Mouse (Mus musculus) cerebellum, adult 2 months (tissue): ENCODE data around the gene Fbxo44. TPM values are rescaled to one million over a fixed set of nuclear protein-coding genes. Genes with fewer than 3 reads are reported as not detected.

Source experiments
- DNase-seq, 2 experiments: peaks; one replicate each; pipeline ENCODE4 v3.0.0; 2021
- H3K27ac ChIP-seq: fragments of 200-500 bp; 2 replicates; pipeline ENCODE4 v1.5.1; 2012; ENCODE audit warnings: low read length, control low read depth, inconsistent platforms; ENCODE audit not compliant: insufficient read depth
- H3K27me3 ChIP-seq: fragments of 200-500 bp; 2 replicates; pipeline ENCODE4 v1.6.1; 2012; ENCODE audit warnings: inconsistent platforms, mild to moderate bottlenecking, low read length, moderate library complexity; ENCODE audit not compliant: control insufficient read depth, insufficient read depth
- H3K4me1 ChIP-seq: fragments of 200-500 bp; 2 replicates; pipeline ENCODE4 v1.6.1; 2011; ENCODE audit warnings: low read length; ENCODE audit not compliant: control insufficient read depth, insufficient read depth
- H3K4me3 ChIP-seq: fragments of 200-500 bp; replicated peaks from 2 replicates; pipeline ENCODE3; 2011; ENCODE audit warnings: mild to moderate bottlenecking, low read depth, low read length, control low read depth; ENCODE audit not compliant: insufficient read depth
- CTCF ChIP-seq: fragments of 200-500 bp; IDR thresholded peaks from 2 replicates; pipeline ENCODE4 v1.5.1; 2011; ENCODE audit warnings: low read depth, mild to moderate bottlenecking, control low read depth, low read length, moderate library complexity, borderline replicate concordance; ENCODE audit not compliant: insufficient read depth
- POLR2A ChIP-seq: fragments of 200-500 bp; IDR thresholded peaks from 2 replicates; pipeline ENCODE4 v1.6.1; 2011; ENCODE audit warnings: low read length, control low read depth, borderline replicate concordance; ENCODE audit not compliant: insufficient read depth
- WGBS: fragments of 180-500 bp; shearing (Covaris S2); methylation state at CpG from one replicate; pipeline ENCODE4 v1.1.7; 2018; 5-methylcytosine and 5-hydroxymethylcytosine counted together
- polyA plus RNA-seq: library from polyadenylated mRNA; depleted of rRNA; stranded (reverse); fragments of >200 nt; gene quantifications from 2 replicates; pipeline ENCODE4 v1.2.3, GENCODE M21; 2012

Fbxo44 gene
- polyA plus RNA-seq, 1 experiment = 240 TPM

GRCm38 (mm10) chr4:148171261-148171660, 11.0 kb upstream of the Fbxo44 start:
- no peak for TF ChIP-seq CTCF
- no peak for TF ChIP-seq POLR2A
- WGBS = 86% methylated on average over 3 of the region's 3 CpGs

GRCm38 (mm10) chr4:148170842-148171241, 10.6 kb upstream of the Fbxo44 start:
- no peaks in the 10 kb centered on the region for H3K4me1 ChIP-seq
- H3K27ac ChIP-seq = no peak overlapping the region
- DNase-seq = peak; percentile 54 to 69
- H3K27me3 ChIP-seq = peaks cover 1% of the 10 kb centered on the region; the same call in 1 of the 2 replicates
- 0% methylated on average over 2 of the region's 2 CpGs for WGBS
- TF ChIP-seq POLR2A = no peak
- TF ChIP-seq CTCF = peak; percentile 98
- H3K4me3 ChIP-seq = no peak overlapping the region

More at GRCm38 (mm10) chr4:148171261-148171660, 11.0 kb upstream of the Fbxo44 start:
- H3K4me3 ChIP-seq = no peak overlapping the region
- H3K4me1 ChIP-seq = no peaks in the 10 kb centered on the region
- DNase-seq = no peak
- peaks cover 1% of the 10 kb centered on the region; the same call in 1 of the 2 replicates for H3K27me3 ChIP-seq
- no peak overlapping the region for H3K27ac ChIP-seq

GRCm38 (mm10) chr4:148169586-148169985, 9.3 kb upstream of the Fbxo44 start:
- 46% methylated on average over 15 of the region's 15 CpGs for WGBS
- Histone ChIP-seq H3K4me3 (no peak overlapping the region), H3K27me3 (peaks cover 1% of the 10 kb centered on the region; the same call in 1 of the 2 replicates), H3K4me1 (no peaks in the 10 kb centered on the region), H3K27ac (no peak overlapping the region)
- peak in 1 of 2 experiments; percentile 21 for DNase-seq
- TF ChIP-seq POLR2A (no peak), CTCF (no peak)

GRCm38 (mm10) chr4:148168287-148168686, 8.0 kb upstream of the Fbxo44 start:
- Histone ChIP-seq H3K4me3 (no peak overlapping the region), H3K4me1 (peaks cover 3% of the 10 kb centered on the region; the same call in 1 of the 2 replicates), H3K27me3 (peaks cover under 1% of the 10 kb centered on the region; the same call in 1 of the 2 replicates), H3K27ac (no peak overlapping the region)
- DNase-seq = peak; percentile 61 to 66
- TF ChIP-seq CTCF (peak; percentile 87), POLR2A (no peak)
- WGBS = 23% methylated on average over 7 of the region's 7 CpGs

- Histone ChIP-seq H3K27ac (no peak overlapping the region), H3K4me3 (peak overlapping the region; percentile 51), H3K4me1 (peaks cover 3% of the 10 kb centered on the region; the same call in 1 of the 2 replicates), H3K27me3 (no peaks in the 10 kb centered on the region)
- TF ChIP-seq CTCF = peak; percentile 66
- TF ChIP-seq POLR2A = no peak
- DNase-seq = peak; percentile 66 to 77
- WGBS = 11% methylated on average over 4 of the region's 4 CpGs
These were observed 6.7 kb upstream of the Fbxo44 start for GRCm38 (mm10) chr4:148166986-148167385.

GRCm38 (mm10) chr4:148166431-148166830, 6.1 kb upstream of the Fbxo44 start:
- no peaks in the 10 kb centered on the region for H3K27me3 ChIP-seq
- TF ChIP-seq POLR2A = no peak
- no peak for TF ChIP-seq CTCF
- H3K4me1 ChIP-seq = peaks cover 3% of the 10 kb centered on the region; the same call in 1 of the 2 replicates
- 15% methylated on average over 10 of the region's 10 CpGs for WGBS
- H3K27ac ChIP-seq = no peak overlapping the region
- H3K4me3 ChIP-seq = peak overlapping the region; percentile 22
- DNase-seq = peak; percentile 61 to 75

GRCm38 (mm10) chr4:148165551-148165950, 5.3 kb upstream of the Fbxo44 start:
- H3K4me1 ChIP-seq = peaks cover 3% of the 10 kb centered on the region; the same call in 1 of the 2 replicates
- H3K4me3 ChIP-seq = no peak overlapping the region
- peak in 1 of 2 experiments; percentile 31 for DNase-seq
- no peak overlapping the region for H3K27ac ChIP-seq
- H3K27me3 ChIP-seq = no peaks in the 10 kb centered on the region
- 26% methylated on average over 17 of the region's 17 CpGs for WGBS
- TF ChIP-seq POLR2A (no peak), CTCF (no peak)

GRCm38 (mm10) chr4:148164461-148164860, 4.2 kb upstream of the Fbxo44 start:
- no peak for TF ChIP-seq CTCF
- no peak overlapping the region for H3K4me3 ChIP-seq
- WGBS = 23% methylated on average over 16 of the region's 16 CpGs
- H3K27me3 ChIP-seq = no peaks in the 10 kb centered on the region
- H3K27ac ChIP-seq = no peak overlapping the region
- DNase-seq = peak in 1 of 2 experiments; percentile 23
- peaks cover 3% of the 10 kb centered on the region; the same call in 1 of the 2 replicates for H3K4me1 ChIP-seq
